Mouse (Mus musculus): ENCODE results near the gene Caly. TPM values are rescaled to one million over a fixed set of nuclear protein-coding genes. Genes with fewer than 3 reads are reported as not detected.

Caly gene
- polyA plus RNA-seq, 1 experiment from 2014 or later, result 3.1 TPM

DNA sequence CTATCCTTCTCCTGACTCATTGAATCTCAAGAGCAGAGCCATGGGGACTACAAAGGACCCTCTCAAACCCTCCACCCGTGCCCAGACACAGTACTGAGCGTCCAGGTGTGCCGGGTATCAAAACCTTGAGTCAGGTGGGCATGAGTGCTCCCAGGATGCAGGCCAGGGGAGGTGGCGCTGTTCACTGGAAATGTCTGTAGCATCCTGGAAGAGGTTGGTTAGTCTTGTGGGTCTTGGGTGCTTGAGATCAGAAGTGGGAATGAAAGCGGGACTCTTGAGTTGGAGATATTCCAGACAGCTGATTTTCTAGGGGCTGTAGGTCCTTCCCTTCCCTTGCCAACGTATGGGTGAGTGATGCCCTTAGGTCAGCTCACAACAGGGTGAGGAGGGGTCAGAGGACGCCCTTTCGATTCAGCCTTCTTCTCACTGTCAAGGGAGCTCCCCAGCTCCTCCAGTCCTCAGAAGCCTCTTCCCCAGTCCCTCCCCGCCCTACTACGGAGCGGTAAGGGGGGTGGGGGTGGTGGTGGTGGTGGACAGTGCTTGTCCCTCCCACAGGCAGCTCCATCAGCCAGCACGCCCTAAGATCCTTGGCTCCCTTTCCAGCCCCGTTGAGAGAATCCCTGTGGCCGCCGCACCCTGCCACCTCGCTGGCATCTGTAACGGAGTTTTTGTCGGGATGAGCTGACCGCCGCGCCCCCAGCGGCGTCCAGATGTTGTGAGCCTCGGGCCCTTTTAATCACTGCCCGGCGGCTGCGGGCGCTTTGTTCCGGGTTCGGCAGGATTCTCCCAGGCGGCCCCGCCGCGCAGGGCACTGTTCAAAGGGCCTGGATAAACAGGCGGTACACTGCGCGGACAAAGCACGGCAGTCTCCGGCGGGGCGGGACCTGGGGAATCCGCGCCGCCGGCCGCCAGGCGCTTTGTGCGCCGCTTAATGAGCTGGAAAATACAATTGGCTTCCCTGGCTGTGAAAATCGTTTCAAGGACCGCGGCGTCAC, 24.6 kb downstream of the Caly start:
- Histone ChIP-seq H3K9ac (peak overlapping the region; percentile 73), H3K4me3 (peak overlapping the region; percentile 48), H3K4me1 (peaks cover 19% of the 10 kb centered on the region), H3K4me2 (peak overlapping the region; percentile 86), H3K36me3 (no peaks in the 10 kb centered on the region), H3K27me3 (peaks cover 86% of the 10 kb centered on the region), H3K27ac (no peak overlapping the region), H3K9me3 (no peaks in the 10 kb centered on the region)
- WGBS, result 2% methylated on average over 53 of the region's 53 CpGs
- ATAC-seq (ENCODE audit: insufficient number of reproducible peaks, insufficient read depth, low FRiP score, low TSS enrichment, low read depth), result no peak

DNA sequence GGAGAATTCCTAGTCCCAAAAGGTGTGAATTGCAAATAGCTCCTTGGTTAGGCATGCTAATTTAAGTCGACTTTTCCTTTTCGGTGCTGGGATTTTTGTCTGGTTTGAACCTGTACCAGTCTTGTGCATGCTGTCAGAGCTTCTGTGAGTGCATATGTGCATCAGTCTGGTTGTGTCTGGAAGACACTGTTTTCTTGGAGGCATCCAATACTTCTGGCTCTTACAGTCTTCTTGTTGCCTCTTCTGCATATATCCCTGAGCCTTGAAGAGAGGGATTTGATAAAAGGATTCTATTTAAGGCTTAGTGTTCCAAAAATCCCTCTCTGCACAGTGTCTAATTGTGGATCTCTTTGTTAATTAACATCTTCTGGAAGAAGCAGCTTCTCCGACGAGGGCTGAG, 28.2 kb downstream of the Caly start:
- H3K36me3 ChIP-seq, result no peaks in the 10 kb centered on the region
- H3K27ac ChIP-seq, result no peak overlapping the region
- no peaks in the 10 kb centered on the region for H3K9me3 ChIP-seq
- peaks cover 86% of the 10 kb centered on the region for H3K27me3 ChIP-seq
- no peak overlapping the region for H3K4me3 ChIP-seq
- 75% methylated on average over 4 of the region's 4 CpGs for WGBS
- H3K4me2 ChIP-seq, result no peak overlapping the region
- no peak for ATAC-seq (ENCODE audit: insufficient number of reproducible peaks, insufficient read depth, low FRiP score, low TSS enrichment, low read depth)
- H3K4me1 ChIP-seq, result peaks cover 13% of the 10 kb centered on the region
- H3K9ac ChIP-seq, result no peak overlapping the region

GRCm38 (mm10) chr7:140049115-140049689, 33.1 kb downstream of the Caly start:
- ATAC-seq (ENCODE audit: insufficient number of reproducible peaks, insufficient read depth, low FRiP score, low TSS enrichment, low read depth), result peak; percentile 68; the same call in 1 of the 2 replicates
- Histone ChIP-seq H3K27me3 (peaks cover 97% of the 10 kb centered on the region), H3K4me1 (peaks cover 23% of the 10 kb centered on the region), H3K9me3 (no peaks in the 10 kb centered on the region), H3K4me2 (peak overlapping the region; percentile 71), H3K9ac (peak overlapping the region; percentile 40; the same call in 1 of the 2 replicates), H3K36me3 (no peaks in the 10 kb centered on the region), H3K27ac (no peak overlapping the region), H3K4me3 (peak overlapping the region; percentile 43)
- WGBS, result under 1% methylated on average over 34 of the region's 34 CpGs

GRCm38 (mm10) chr7:140048361-140049114, 33.8 kb downstream of the Caly start, which contains the start of gene Msx3:
Gene Msx3 (minus strand): TSS chr7:140049089.
- WGBS, result under 1% methylated on average over 56 of the region's 56 CpGs
- Histone ChIP-seq H3K27me3 (peaks cover 97% of the 10 kb centered on the region), H3K36me3 (no peaks in the 10 kb centered on the region), H3K27ac (no peak within 1 kb of the TSS), H3K9me3 (no peaks in the 10 kb centered on the region), H3K4me1 (peaks cover 23% of the 10 kb centered on the region), H3K4me2 (peak within 1 kb of the TSS; percentile 71), H3K9ac (peak within 1 kb of the TSS; percentile 59; the same call in 1 of the 2 replicates), H3K4me3 (peak within 1 kb of the TSS; percentile 43)
- ATAC-seq (ENCODE audit: insufficient number of reproducible peaks, insufficient read depth, low FRiP score, low TSS enrichment, low read depth), result peak; percentile 34; the same call in 1 of the 2 replicates

DNA sequence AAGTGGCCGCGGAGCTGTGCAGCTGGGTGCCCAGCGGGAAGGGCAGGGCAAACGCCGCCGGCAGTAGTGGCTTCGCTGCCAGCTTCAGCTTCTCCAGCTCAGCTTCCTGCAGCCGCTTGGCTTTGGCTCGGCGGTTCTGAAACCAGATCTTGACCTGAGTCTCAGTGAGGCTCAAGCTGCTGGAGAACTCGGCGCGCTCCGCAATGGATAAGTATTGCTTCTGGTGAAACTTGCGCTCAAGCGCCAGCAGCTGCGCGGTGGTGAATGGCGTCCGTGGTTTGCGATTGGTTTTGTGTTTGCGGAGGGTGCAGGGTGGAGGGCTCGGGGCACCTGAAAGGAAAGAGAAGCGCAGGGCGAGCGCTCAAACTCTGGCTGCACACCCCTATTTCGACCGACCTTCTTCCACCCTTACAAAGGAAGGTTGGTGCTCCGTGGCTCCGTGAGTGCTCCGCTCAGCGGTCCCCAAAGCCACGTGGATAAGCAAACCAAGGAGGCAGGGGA, 34.5 kb downstream of the Caly start:
- Histone ChIP-seq H3K9me3 (no peaks in the 10 kb centered on the region), H3K9ac (peak overlapping the region; percentile 59; the same call in 1 of the 2 replicates), H3K4me2 (peak overlapping the region; percentile 71), H3K36me3 (no peaks in the 10 kb centered on the region), H3K4me3 (peak overlapping the region; percentile 43), H3K27ac (no peak overlapping the region), H3K27me3 (peaks cover 90% of the 10 kb centered on the region), H3K4me1 (peaks cover 23% of the 10 kb centered on the region)
- under 1% methylated on average over 33 of the region's 33 CpGs for WGBS
- ATAC-seq (ENCODE audit: insufficient number of reproducible peaks, insufficient read depth, low FRiP score, low TSS enrichment, low read depth), result no peak

GRCm38 (mm10) chr7:140045546-140045945, 36.8 kb downstream of the Caly start:
- Histone ChIP-seq H3K4me1 (peaks cover 23% of the 10 kb centered on the region), H3K4me2 (no peak overlapping the region)

DNA sequence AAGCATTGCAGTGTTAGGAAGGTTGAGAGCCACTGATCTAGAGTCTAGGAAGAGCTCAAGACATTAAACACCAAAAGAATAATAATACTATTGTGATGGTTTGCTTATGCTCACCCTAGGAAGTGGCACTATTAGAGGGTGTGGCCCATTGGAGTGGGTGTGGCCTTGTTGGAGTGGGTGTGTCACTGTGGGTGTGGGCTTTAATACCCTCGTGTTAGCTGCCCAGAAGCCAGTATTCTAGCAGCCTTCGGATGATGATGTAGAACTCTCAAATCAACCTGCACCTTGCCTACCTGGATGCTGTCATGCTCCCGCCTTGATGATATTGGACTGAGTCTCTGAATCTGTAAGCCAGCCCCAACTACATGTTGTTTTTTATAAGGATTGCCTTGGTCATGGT, 39.6 kb downstream of the Caly start:
- H3K9me3 ChIP-seq, result no peaks in the 10 kb centered on the region
- no peak overlapping the region for H3K4me3 ChIP-seq
- WGBS, result 65% methylated on average over 3 of the region's 3 CpGs
- peaks cover 25% of the 10 kb centered on the region for H3K36me3 ChIP-seq
- H3K27me3 ChIP-seq, result peaks cover 38% of the 10 kb centered on the region
- no peak overlapping the region for H3K9ac ChIP-seq
- ATAC-seq (ENCODE audit: insufficient number of reproducible peaks, insufficient read depth, low FRiP score, low TSS enrichment, low read depth), result no peak
- peaks cover 3% of the 10 kb centered on the region for H3K4me1 ChIP-seq
- no peak overlapping the region for H3K4me2 ChIP-seq
- no peak overlapping the region for H3K27ac ChIP-seq

More at GRCm38 (mm10) chr7:140045546-140045945, 36.8 kb downstream of the Caly start:
- no peak for ATAC-seq (ENCODE audit: insufficient number of reproducible peaks, insufficient read depth, low FRiP score, low TSS enrichment, low read depth)
- Histone ChIP-seq H3K27me3 (peaks cover 67% of the 10 kb centered on the region), H3K9ac (no peak overlapping the region), H3K27ac (no peak overlapping the region), H3K9me3 (no peaks in the 10 kb centered on the region), H3K36me3 (peaks cover 8% of the 10 kb centered on the region), H3K4me3 (no peak overlapping the region)
- 79% methylated on average over 4 of the region's 4 CpGs for WGBS

DNA sequence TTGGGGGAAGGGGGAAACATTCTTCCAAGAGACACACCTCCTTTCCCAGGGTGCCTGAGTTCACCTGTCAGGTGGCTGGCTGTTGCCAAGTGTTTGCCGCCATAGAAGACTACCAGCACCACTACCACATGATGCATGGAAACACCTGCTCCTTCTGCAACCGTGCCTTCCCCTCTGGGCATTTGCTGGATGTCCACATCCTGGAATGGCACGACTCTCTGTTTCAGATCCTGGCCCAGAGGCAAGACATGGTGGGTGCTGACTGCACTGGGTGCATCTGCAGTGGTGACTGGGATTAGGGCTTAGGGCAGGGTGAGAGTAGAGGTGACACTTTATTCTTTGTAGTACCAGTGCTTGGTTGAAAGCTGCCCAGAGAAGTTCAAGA, 45.2 kb downstream of the Caly start:
- H3K4me2 ChIP-seq, result peak overlapping the region; percentile 79
- ATAC-seq (ENCODE audit: insufficient number of reproducible peaks, insufficient read depth, low FRiP score, low TSS enrichment, low read depth), result no peak
- 41% methylated on average over 3 of the region's 3 CpGs for WGBS
- H3K36me3 ChIP-seq, result peaks cover 44% of the 10 kb centered on the region
- H3K4me1 ChIP-seq, result peaks cover 21% of the 10 kb centered on the region
- peak overlapping the region; percentile 91 for H3K9ac ChIP-seq
- peak overlapping the region; percentile 91 for H3K4me3 ChIP-seq
- no peaks in the 10 kb centered on the region for H3K27me3 ChIP-seq
- no peak overlapping the region for H3K27ac ChIP-seq
- no peaks in the 10 kb centered on the region for H3K9me3 ChIP-seq

GRCm38 (mm10) chr7:140036281-140037170, 45.8 kb downstream of the Caly start, which contains the start of the genes Zfp511 and Tubgcp2:
Gene Zfp511 (plus strand): TSS chr7:140036391.
Gene Tubgcp2 (minus strand): TSS chr7:140036669.
- Histone ChIP-seq H3K4me1 (peaks cover 21% of the 10 kb centered on the region), H3K36me3 (peaks cover 49% of the 10 kb centered on the region)
- WGBS, result 1% methylated on average over 69 of the region's 69 CpGs

DNA sequence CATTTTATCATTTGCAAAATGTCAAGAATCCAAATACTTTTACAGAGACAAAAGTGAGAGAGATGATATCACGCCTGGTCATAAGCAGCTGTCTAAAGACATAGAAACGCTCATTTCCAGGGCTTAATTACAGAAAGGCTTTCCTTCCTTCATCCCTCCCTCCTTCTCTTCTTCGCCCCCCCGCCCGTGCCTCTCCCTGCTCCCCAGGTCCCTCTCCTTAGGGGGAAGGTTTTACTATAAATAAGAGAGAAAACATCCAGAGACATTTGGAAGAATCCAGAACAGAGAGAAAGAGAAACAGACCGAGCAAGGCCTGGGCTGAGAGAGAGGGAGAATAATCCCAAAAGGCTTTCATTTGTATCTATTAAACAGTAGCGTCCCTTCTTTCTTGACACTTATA, 46.9 kb downstream of the Caly start:
- peaks cover 51% of the 10 kb centered on the region for H3K36me3 ChIP-seq
- H3K9me3 ChIP-seq, result no peaks in the 10 kb centered on the region
- H3K4me1 ChIP-seq, result peaks cover 21% of the 10 kb centered on the region
- peak overlapping the region; percentile 91 for H3K4me3 ChIP-seq
- H3K9ac ChIP-seq, result peak overlapping the region; percentile 91
- 17% methylated on average over 7 of the region's 7 CpGs for WGBS
- H3K27ac ChIP-seq, result peak overlapping the region; percentile 91; the same call in 1 of the 2 replicates
- H3K4me2 ChIP-seq, result peak overlapping the region; percentile 79
- H3K27me3 ChIP-seq, result no peaks in the 10 kb centered on the region
- no peak for ATAC-seq (ENCODE audit: insufficient number of reproducible peaks, insufficient read depth, low FRiP score, low TSS enrichment, low read depth)

More at GRCm38 (mm10) chr7:140036281-140037170, 45.8 kb downstream of the Caly start, which contains the start of the genes Zfp511 and Tubgcp2:
- ATAC-seq (ENCODE audit: insufficient number of reproducible peaks, insufficient read depth, low FRiP score, low TSS enrichment, low read depth), result peak; percentile 92
- no peaks in the 10 kb centered on the region for H3K9me3 ChIP-seq
- H3K27ac ChIP-seq, result peak within 1 kb of the TSS; percentile 91
- peak within 1 kb of the TSS; percentile 91 for H3K9ac ChIP-seq
- H3K4me2 ChIP-seq, result peak within 1 kb of the TSS; percentile 79
- H3K4me3 ChIP-seq, result peak within 1 kb of the TSS; percentile 91
- no peaks in the 10 kb centered on the region for H3K27me3 ChIP-seq
